ENCODE assay signal across 17 mouse cellular contexts in genomic region chr3:150588474-150588873, GRCm38 (mm10).
DNase-seq lines count a peak whose midpoint lies in the region; ATAC-seq lines count a peak whose summit lies in the region.
"Had no signal": no experiment of that assay in that cellular context is flagged by ENCODE, and none has a peak within 500 bp of the region (broad histone marks: within the 10 kb centered on the region; RNA-seq: fewer than 3 reads in every experiment).

No protein-coding gene starts in this region.

- ATAC-seq in forebrain, embryonic 12.5 days (ENCODE audit: low FRiP score), result no peak
- ATAC-seq in embryonic facial prominence, embryonic 11.5 days (replicated peaks; ENCODE audit: insufficient number of reproducible peaks, low FRiP score, low TSS enrichment, low read depth), result no peak
- ATAC-seq: liver, postnatal 0 days had no signal

- no peaks in the 10 kb centered on the region for H3K9me3 ChIP-seq in forebrain, embryonic 10.5 days
- H3K9me3 ChIP-seq in forebrain, embryonic 12.5 days, result no peaks in the 10 kb centered on the region
- no peaks in the 10 kb centered on the region for H3K9me3 ChIP-seq in embryonic facial prominence, embryonic 11.5 days (replicated peaks; ENCODE audit: control insufficient read depth, low read length)

- no peaks in the 10 kb centered on the region for H3K36me3 ChIP-seq in forebrain, embryonic 10.5 days (replicated peaks)
- H3K36me3 ChIP-seq in forebrain, embryonic 12.5 days (replicated peaks), result no peaks in the 10 kb centered on the region
- no peaks in the 10 kb centered on the region for H3K36me3 ChIP-seq in embryonic facial prominence, embryonic 11.5 days (replicated peaks; ENCODE audit: control insufficient read depth, insufficient read depth, low read depth, low read length)

- no peak overlapping the region for H3K27ac ChIP-seq in forebrain, embryonic 10.5 days
- no peak overlapping the region for H3K27ac ChIP-seq in forebrain, embryonic 12.5 days
- no peak overlapping the region for H3K27ac ChIP-seq in embryonic facial prominence, embryonic 11.5 days (replicated peaks; ENCODE audit: low read depth, low read length)

- peaks cover 6% of the 10 kb centered on the region for H3K4me1 ChIP-seq in forebrain, embryonic 10.5 days
- H3K4me1 ChIP-seq in forebrain, embryonic 12.5 days, result 0 out of 2 replicates have a peak, but pooled peaks cover 2% of the 10 kb centered on the region
- no peaks in the 10 kb centered on the region for H3K4me1 ChIP-seq in embryonic facial prominence, embryonic 11.5 days (ENCODE audit: control insufficient read depth, insufficient read depth, low read length)

- no peak overlapping the region for H3K9ac ChIP-seq in forebrain, embryonic 12.5 days
- no peak overlapping the region for H3K9ac ChIP-seq in embryonic facial prominence, embryonic 11.5 days (replicated peaks; ENCODE audit: low read length)
- H3K9ac ChIP-seq: liver, postnatal 0 days had no signal

- no peaks in the 10 kb centered on the region for H3K27me3 ChIP-seq in forebrain, embryonic 10.5 days (ENCODE audit: poor library complexity, severe bottlenecking)
- no peaks in the 10 kb centered on the region for H3K27me3 ChIP-seq in forebrain, embryonic 12.5 days
- H3K27me3 ChIP-seq in embryonic facial prominence, embryonic 11.5 days (ENCODE audit: control insufficient read depth, insufficient read depth, low read length), result no peaks in the 10 kb centered on the region

- H3K4me2 ChIP-seq in forebrain, embryonic 12.5 days, result no peak overlapping the region
- H3K4me2 ChIP-seq in embryonic facial prominence, embryonic 11.5 days (ENCODE audit: low read depth, low read length), result no peak overlapping the region

- no peak overlapping the region for H3K4me3 ChIP-seq in forebrain, embryonic 10.5 days
- H3K4me3 ChIP-seq in forebrain, embryonic 12.5 days (replicated peaks), result no peak overlapping the region
- H3K4me3 ChIP-seq in embryonic facial prominence, embryonic 11.5 days (ENCODE audit: low read depth, low read length), result no peak overlapping the region

- peak; percentile 15 for DNase-seq in forebrain, embryonic 10.5 days (ENCODE audit: extremely low spot score, low spot score)
- DNase-seq in kidney, postnatal 4 days, result peak; percentile 1 to 5
- no peak for DNase-seq in kidney, postnatal 10 days
- DNase-seq in ES-CJ7 (ENCODE audit: low read depth, low spot score), result peak; percentile 6
- DNase-seq in embryonic facial prominence, embryonic 11.5 days (ENCODE audit: low spot score), result peak; percentile 18
- DNase-seq in cerebellum, adult 9-10 months, result no peak
- DNase-seq in adrenal gland, postnatal 4 days (ENCODE audit: low spot score in 2 of 2), result no peak
- DNase-seq: adrenal gland, adult 8-10 months; cerebellum, adult 11-12 months; gastrocnemius, postnatal 14 days; kidney, adult 11 months; liver; liver, postnatal 0 days; lung, postnatal 36 days; right cerebral cortex, postnatal 14 days; thymus, postnatal 4 days had no signal

- 64% methylated on average over 1 of the region's 1 CpGs for whole genome bisulfite sequencing in forebrain, embryonic 10.5 days
- WGBS in forebrain, embryonic 12.5 days, result 42% methylated on average over 1 of the region's 1 CpGs
- WGBS in embryonic facial prominence, embryonic 11.5 days, result 33% methylated on average over 1 of the region's 1 CpGs

Comparison
In these comparisons a context has a peak if more than half of its experiments do, and no peak if none do; other contexts are left out.
1. DNase-seq: peak in forebrain, embryonic 10.5 days (single experiment), kidney, postnatal 4 days (2 of 2), ES-CJ7 (single experiment) and embryonic facial prominence, embryonic 11.5 days (single experiment); none in kidney, postnatal 10 days (single experiment), cerebellum, adult 9-10 months (single experiment) and adrenal gland, postnatal 4 days (0 of 2).